Mouse (Mus musculus) G1E (cell line): ENCODE measurements at regions not wholly inside any gene's neighbourhood (a gene's known extent, or its start where the extent isn't known, plus 50 kb on each side); places are given as distances from the start of the nearest gene placed in this dataset.
A peak's percentile ranks its signal among the peaks of the same experiment; 100 is the strongest.

Experiments used
- ATAC-seq: 2 replicates; pipeline ENCODE4 v1.8.0; 2016; ENCODE audit warnings: mild to moderate bottlenecking; ENCODE audit not compliant: insufficient number of reproducible peaks, poor library complexity, low FRiP score, severe bottlenecking; ENCODE audit errors: extremely low read depth
- DNase-seq: peaks from one replicate; pipeline ENCODE4 v3.0.0; 2012; ENCODE audit warnings: low spot score
- H3K27me3 ChIP-seq: 2 replicates; pipeline ENCODE4 v1.6.1; 2012; ENCODE audit warnings: mild to moderate bottlenecking, low read length, inconsistent platforms; ENCODE audit not compliant: insufficient read depth
- H3K36me3 ChIP-seq: replicated peaks from 2 replicates; pipeline ENCODE3; 2012; ENCODE audit warnings: mild to moderate bottlenecking, inconsistent platforms
- H3K4me1 ChIP-seq: 2 replicates; pipeline ENCODE4 v1.6.1; 2012; ENCODE audit warnings: low read depth, low read length, inconsistent platforms, mixed read lengths; ENCODE audit not compliant: insufficient read depth
- H3K4me3 ChIP-seq: 2 replicates; pipeline ENCODE4 v1.5.1; 2012; ENCODE audit warnings: low read depth, mild to moderate bottlenecking, inconsistent platforms, low read length, moderate library complexity, mixed read lengths
- H3K9me3 ChIP-seq: replicated peaks from 2 replicates; pipeline ENCODE4 v1.6.1; 2012; ENCODE audit warnings: inconsistent platforms
- CTCF ChIP-seq: IDR thresholded peaks from 2 replicates; pipeline ENCODE4 v1.5.1; 2012; ENCODE audit warnings: low read depth, low read length, inconsistent platforms, mixed read lengths
- GATA1 ChIP-seq: IDR thresholded peaks from 2 replicates; pipeline ENCODE4 v1.6.1; 2012; ENCODE audit warnings: borderline replicate concordance, low read length, inconsistent platforms, mixed read lengths
- GATA2 ChIP-seq: IDR thresholded peaks from 2 replicates; pipeline ENCODE4 v1.6.1; 2012; ENCODE audit warnings: low read depth, low read length, inconsistent platforms, borderline replicate concordance
- POLR2AphosphoS5 ChIP-seq: IDR thresholded peaks from 2 replicates; pipeline ENCODE4 v1.6.1; 2012; ENCODE audit warnings: low read depth, low read length, inconsistent platforms; ENCODE audit not compliant: insufficient replicate concordance
- TAL1 ChIP-seq: conservative IDR thresholded peaks from 2 replicates; pipeline ENCODE4 v1.6.1; 2012; ENCODE audit warnings: low read depth, low read length, inconsistent platforms, mixed read lengths

DNA sequence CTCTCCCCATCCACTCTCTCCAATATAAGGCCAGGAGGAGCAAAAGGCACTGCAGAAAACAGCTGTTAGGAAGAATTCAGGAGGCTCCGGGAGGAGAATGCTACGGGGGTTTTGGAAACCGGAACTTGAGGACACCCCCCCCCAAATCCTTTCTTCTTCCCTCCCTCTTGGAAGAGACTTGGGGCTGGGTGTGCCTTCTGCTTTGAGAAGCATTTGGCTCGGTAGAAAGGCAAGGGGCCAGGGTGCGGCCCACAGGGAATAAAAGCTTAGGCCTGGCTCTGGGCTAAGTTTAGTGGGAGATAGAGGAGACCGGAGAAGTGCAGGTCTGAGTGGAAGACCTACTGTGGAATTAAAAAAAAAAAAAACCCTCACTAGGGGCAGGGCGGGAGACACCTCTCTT, 64.1 kb upstream of the Ak4 start:
- no peak for ATAC-seq
- TF ChIP-seq TAL1 (no peak), POLR2AphosphoS5 (no peak), GATA2 (no peak), GATA1 (no peak), CTCF (no peak)
- Histone ChIP-seq H3K27me3 (peaks cover 12% of the 10 kb centered on the region), H3K36me3 (no peaks in the 10 kb centered on the region), H3K4me3 (no peak overlapping the region), H3K9me3 (no peaks in the 10 kb centered on the region; the same call in 1 of the 2 replicates), H3K4me1 (no peaks in the 10 kb centered on the region)
- DNase-seq: no peak

DNA sequence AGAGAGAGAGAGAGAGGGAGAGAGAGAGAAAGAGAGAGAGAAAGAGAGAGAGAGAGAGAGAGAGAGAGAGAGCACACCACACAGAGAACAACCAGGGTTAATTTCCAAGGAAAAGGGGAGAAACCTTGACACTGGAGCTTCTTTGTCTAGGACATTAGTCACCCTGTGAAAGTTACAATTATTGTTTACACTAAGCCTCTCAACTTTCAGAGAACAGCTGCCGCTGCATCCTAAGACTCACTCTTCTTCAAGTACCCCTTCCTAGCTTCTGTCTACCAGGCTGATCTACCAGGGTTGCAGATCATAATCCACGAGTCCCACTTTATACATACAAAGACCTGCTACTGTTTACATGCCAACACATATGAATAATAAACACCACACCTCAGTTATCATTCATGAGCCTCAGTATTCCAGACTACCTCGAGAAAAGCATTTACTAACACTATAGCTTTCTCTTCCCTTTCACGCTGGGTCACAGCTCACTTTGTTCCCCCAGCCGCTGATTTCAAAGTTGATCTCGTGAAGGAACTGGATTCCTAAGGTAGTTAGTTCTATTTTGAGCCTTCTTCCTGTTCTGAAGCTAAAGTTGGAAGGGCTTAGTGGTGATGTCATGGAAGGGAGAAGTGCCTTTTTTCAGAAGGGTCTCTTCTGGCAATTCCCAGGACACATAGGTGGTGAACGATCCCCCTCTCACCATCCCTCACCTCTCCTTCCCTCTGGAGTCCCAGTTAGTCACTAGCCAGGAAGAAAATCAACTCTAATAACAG, 64.8 kb upstream of the Ak4 start:
- TF ChIP-seq GATA2 (no peak), CTCF (no peak), POLR2AphosphoS5 (no peak), TAL1 (no peak), GATA1 (no peak)
- Histone ChIP-seq H3K27me3 (peaks cover 12% of the 10 kb centered on the region), H3K4me1 (no peaks in the 10 kb centered on the region), H3K4me3 (no peak overlapping the region), H3K9me3 (no peaks in the 10 kb centered on the region; the same call in 1 of the 2 replicates), H3K36me3 (no peaks in the 10 kb centered on the region)
- ATAC-seq (no peak), DNase-seq (no peak)

DNA sequence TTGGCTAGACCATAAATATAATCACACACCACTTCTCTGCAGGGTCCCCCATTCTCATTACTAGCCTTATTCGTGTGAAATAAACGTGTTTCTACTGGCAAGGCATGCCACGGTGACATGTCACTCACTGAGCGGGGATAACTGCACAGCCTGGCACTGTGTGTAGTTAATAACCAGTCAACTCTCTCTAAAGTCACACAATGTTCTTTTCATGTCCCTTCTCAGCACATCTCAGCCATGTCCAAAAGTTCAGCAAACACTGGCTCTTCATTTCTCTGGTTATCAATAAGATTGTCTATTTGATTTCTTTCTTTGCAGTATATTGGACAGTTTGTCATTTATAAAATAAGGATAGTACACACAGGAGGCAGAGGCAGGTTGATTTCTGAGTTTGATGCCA, 66.9 kb upstream of the Ak4 start:
- no peaks in the 10 kb centered on the region for H3K4me1 ChIP-seq
- ATAC-seq (no peak), DNase-seq (no peak)
- H3K9me3 ChIP-seq: no peaks in the 10 kb centered on the region; the same call in 1 of the 2 replicates
- peaks cover 12% of the 10 kb centered on the region for H3K27me3 ChIP-seq
- H3K4me3 ChIP-seq: no peak overlapping the region
- no peak for TF ChIP-seq POLR2AphosphoS5
- no peaks in the 10 kb centered on the region for H3K36me3 ChIP-seq

DNA sequence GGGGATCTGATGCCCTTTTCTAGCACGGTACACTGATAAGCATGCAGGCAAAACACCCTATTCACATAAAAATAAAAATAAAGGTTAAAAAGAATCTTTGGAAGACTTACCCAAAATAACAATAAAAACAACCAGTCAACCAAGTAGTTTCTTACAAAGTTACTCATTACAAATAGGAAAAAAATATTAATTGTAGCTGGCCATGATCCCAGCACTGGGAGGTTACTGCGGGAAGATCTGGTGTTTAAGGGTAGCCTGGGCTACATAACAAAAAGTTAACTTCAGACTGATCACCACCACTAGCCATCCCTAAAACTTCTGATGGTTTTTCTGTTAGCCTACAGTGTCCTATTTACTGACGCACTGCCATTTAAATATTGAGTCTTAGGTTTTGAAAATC, 67.4 kb upstream of the Ak4 start:
- ATAC-seq (no peak), DNase-seq (no peak)
- TF ChIP-seq GATA2: no peak
- no peak for TF ChIP-seq POLR2AphosphoS5
- no peak for TF ChIP-seq TAL1
- no peak for TF ChIP-seq GATA1
- TF ChIP-seq CTCF: no peak
- no peaks in the 10 kb centered on the region for H3K36me3 ChIP-seq
- H3K9me3 ChIP-seq: no peaks in the 10 kb centered on the region; the same call in 1 of the 2 replicates
- peaks cover 12% of the 10 kb centered on the region for H3K27me3 ChIP-seq
- H3K4me1 ChIP-seq: no peaks in the 10 kb centered on the region
- H3K4me3 ChIP-seq: no peak overlapping the region

DNA sequence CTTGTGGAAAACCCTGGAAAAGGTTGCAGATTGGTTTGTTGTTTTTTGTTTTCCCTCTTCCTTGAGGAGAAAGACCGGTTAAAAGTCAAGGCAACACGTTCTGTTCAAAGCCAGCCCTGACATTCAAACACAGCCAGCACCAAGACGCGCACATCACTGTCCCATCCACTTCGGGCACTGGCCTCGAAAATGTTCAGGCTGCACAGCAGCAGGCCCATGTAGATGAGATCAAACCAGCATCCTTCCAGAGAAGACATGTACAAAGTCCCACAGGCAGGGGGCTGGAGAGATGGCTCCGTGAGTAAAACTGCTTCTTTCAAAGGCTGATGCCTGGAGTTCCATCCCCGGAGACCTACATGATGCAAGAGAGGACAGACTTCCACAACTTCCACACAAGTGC, 68.4 kb upstream of the Ak4 start:
- DNase-seq (no peak), ATAC-seq (no peak)
- TF ChIP-seq GATA1 (no peak), CTCF (no peak), GATA2 (no peak), POLR2AphosphoS5 (no peak), TAL1 (no peak)
- Histone ChIP-seq H3K4me1 (no peaks in the 10 kb centered on the region), H3K9me3 (no peaks in the 10 kb centered on the region), H3K36me3 (no peaks in the 10 kb centered on the region), H3K27me3 (peaks cover 18% of the 10 kb centered on the region), H3K4me3 (no peak overlapping the region)

DNA sequence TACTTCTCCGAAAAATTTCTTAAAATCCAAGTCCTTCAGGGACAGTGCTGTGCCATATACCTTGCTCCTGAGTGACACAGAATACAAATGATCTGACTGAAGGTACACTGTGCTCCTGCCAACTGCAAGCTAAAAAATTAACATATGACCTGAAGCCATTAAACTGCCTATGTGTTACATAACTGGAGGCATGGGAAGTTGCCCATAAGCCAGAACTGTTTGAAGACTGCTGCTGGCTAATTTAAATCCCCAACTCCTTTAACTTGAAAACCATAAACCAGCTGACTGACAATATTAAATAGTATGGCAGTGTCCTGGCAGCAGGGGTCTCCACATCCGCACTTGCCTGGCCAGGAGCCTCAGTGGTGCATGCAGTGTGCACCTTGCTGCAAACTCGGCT, 68.9 kb upstream of the Ak4 start:
- Histone ChIP-seq H3K27me3 (peaks cover 14% of the 10 kb centered on the region), H3K9me3 (no peaks in the 10 kb centered on the region), H3K4me1 (no peaks in the 10 kb centered on the region), H3K4me3 (no peak overlapping the region), H3K36me3 (no peaks in the 10 kb centered on the region)
- DNase-seq (no peak), ATAC-seq (no peak)
- TF ChIP-seq CTCF: no peak
- TF ChIP-seq GATA1: no peak
- no peak for TF ChIP-seq POLR2AphosphoS5
- TF ChIP-seq GATA2: no peak
- TF ChIP-seq TAL1: no peak

DNA sequence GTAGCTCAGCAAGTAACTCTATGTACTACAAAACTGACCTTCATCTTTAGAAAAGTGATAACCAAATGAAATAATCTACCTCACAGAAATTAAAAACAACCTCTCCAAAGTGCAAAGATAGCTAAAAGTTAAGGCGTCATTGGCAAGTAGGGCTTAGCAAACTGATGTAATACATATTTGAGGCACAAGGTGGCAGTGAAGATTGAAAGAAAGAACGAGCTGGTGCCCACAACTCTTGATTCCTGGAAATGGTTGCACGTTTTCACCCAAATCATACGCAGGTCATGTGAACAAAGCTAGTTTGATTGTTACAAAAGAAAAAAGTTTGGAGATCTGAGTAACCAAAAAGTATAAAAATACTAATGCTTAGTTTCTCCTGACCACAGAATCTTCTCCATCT, 69.7 kb upstream of the Ak4 start:
- Histone ChIP-seq H3K27me3 (peaks cover 14% of the 10 kb centered on the region), H3K4me3 (no peak overlapping the region), H3K4me1 (no peaks in the 10 kb centered on the region), H3K36me3 (no peaks in the 10 kb centered on the region), H3K9me3 (no peaks in the 10 kb centered on the region)
- ATAC-seq (peak; percentile 28; the same call in 1 of the 2 replicates), DNase-seq (no peak)
- 0 out of 2 replicates have a peak, but pooled peaks have one; percentile 13 for TF ChIP-seq CTCF
- no peak for TF ChIP-seq GATA2
